Mouse (Mus musculus): Measurements from ENCODE around the gene Gm11549. TPM values are rescaled to one million over a fixed set of nuclear protein-coding genes. Genes with fewer than 3 reads are reported as not detected.

Gm11549 gene
- polyA plus RNA-seq, 1 experiment = 0.30 TPM

DNA sequence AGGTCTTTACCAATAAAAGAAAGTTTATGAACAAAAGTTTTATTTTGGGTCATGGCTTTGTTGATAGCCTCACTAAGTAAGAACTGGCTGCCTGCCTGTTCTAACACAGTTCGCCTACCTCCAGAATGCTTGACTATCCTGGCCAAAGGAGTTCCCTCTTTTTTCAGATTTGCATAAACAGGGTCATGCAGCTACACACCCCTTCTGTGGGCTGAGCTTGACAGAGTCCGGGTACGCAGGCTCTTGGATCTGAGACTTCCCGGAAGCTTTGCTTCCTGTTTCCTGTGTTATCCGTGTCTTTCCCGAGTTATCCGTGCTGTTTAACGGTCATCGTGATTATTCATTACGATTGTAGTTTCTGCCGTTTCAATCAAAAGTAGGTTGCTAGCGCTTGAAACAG, 14.4 kb upstream of the Gm11549 start:
- H3K36me3 ChIP-seq (ENCODE audit: control insufficient read depth, insufficient read depth, low read length) = no peaks in the 10 kb centered on the region
- no peak overlapping the region for H3K27ac ChIP-seq (ENCODE audit: control insufficient read depth, insufficient read depth, low read length)
- no peaks in the 10 kb centered on the region for H3K4me1 ChIP-seq (replicated peaks; ENCODE audit: control insufficient read depth, insufficient read depth, low read length)
- TF ChIP-seq POLR2A (IDR thresholded peaks at IDR 0.05; ENCODE audit: control insufficient read depth, extremely low read depth, insufficient read depth, low read length, poor library complexity) (no peak), CTCF (IDR thresholded peaks at IDR 0.05; ENCODE audit: borderline replicate concordance, control insufficient read depth, extremely low read depth, insufficient read depth, low read length, poor library complexity) (no peak)
- no peak overlapping the region for H3K4me3 ChIP-seq (ENCODE audit: control insufficient read depth, insufficient read depth, low read length)
- 80% methylated on average over 12 of the region's 12 CpGs for WGBS
- no peaks in the 10 kb centered on the region for H3K27me3 ChIP-seq (ENCODE audit: control insufficient read depth, insufficient read depth, low read length)
- DNase-seq = no peak

DNA sequence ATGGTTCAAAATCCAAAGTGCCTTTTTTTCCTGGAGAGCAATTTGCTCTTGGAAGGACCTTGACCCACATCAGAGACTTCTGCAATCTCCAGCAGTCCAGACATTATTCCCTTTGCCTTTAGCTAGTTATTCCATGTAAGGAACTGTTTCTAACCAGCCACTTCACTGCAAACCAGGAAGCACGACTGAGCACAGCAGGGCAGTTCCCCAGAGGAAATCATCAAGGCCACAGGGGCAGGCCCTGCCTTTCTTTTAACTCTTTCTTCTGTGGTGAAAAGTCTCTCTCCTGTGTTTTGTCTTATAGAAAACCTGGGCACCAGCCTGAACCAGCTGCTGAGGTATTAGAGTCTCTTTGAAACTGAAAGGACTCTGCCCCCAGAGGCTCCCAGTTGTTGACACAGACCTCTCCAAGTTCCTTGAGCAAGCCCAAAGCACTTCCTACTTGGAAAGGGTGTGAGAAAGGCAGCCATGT, 11.6 kb upstream of the Gm11549 start:
- H3K4me3 ChIP-seq (ENCODE audit: control insufficient read depth, insufficient read depth, low read length) = no peak overlapping the region
- no peak for DNase-seq
- no peaks in the 10 kb centered on the region for H3K36me3 ChIP-seq (ENCODE audit: control insufficient read depth, insufficient read depth, low read length)

GRCm38 (mm10) chr3:36532738-36533137, 11.1 kb upstream of the Gm11549 start:
- Histone ChIP-seq H3K36me3 (ENCODE audit: control insufficient read depth, insufficient read depth, low read length) (no peaks in the 10 kb centered on the region), H3K4me3 (ENCODE audit: control insufficient read depth, insufficient read depth, low read length) (no peak overlapping the region), H3K27me3 (ENCODE audit: control insufficient read depth, insufficient read depth, low read length) (no peaks in the 10 kb centered on the region; the same call in 1 of the 2 replicates), H3K4me1 (replicated peaks; ENCODE audit: control insufficient read depth, insufficient read depth, low read length) (no peaks in the 10 kb centered on the region), H3K27ac (ENCODE audit: control insufficient read depth, insufficient read depth, low read length) (no peak overlapping the region)
- no peak for TF ChIP-seq CTCF (IDR thresholded peaks at IDR 0.05; ENCODE audit: borderline replicate concordance, control insufficient read depth, extremely low read depth, insufficient read depth, low read length, poor library complexity)
- no peak for DNase-seq
- WGBS = 74% methylated on average over 7 of the region's 7 CpGs

More for the DNA sequence above, 11.6 kb upstream of the Gm11549 start:
- Histone ChIP-seq H3K27me3 (ENCODE audit: control insufficient read depth, insufficient read depth, low read length) (no peaks in the 10 kb centered on the region; the same call in 1 of the 2 replicates), H3K4me1 (replicated peaks; ENCODE audit: control insufficient read depth, insufficient read depth, low read length) (no peaks in the 10 kb centered on the region), H3K27ac (ENCODE audit: control insufficient read depth, insufficient read depth, low read length) (no peak overlapping the region)
- WGBS = 7% methylated on average over 1 of the region's 1 CpGs
- no peak for TF ChIP-seq POLR2A (IDR thresholded peaks at IDR 0.05; ENCODE audit: control insufficient read depth, extremely low read depth, insufficient read depth, low read length, poor library complexity)
- no peak for TF ChIP-seq CTCF (IDR thresholded peaks at IDR 0.05; ENCODE audit: borderline replicate concordance, control insufficient read depth, extremely low read depth, insufficient read depth, low read length, poor library complexity)

DNA sequence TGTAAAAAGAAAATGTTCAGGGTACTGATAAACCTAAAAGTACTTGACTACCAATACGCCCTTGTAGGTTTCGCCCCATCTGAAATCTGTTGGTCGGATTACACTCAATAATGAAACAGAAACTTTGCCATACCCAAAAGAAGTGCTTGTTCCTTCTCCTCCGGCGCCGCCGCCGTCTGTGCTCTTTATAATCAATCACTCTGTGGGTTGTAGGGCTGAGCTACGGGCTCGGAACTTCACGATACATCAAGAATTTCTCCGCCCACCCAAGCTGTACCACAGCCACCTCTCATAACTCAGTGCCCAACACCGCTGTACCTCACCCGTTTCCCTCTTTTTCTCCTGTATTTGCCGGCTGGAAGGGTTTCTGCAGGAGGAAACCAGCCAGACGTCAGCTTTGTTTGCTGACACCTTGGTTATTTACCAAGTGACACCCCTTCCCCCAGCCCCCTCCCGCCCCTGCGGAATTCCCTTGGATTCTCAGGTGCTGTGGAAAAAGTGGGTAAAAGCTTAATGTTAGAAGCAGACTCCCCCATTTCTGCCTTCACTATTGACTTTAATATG, 10.4 kb upstream of the Gm11549 start:
- TF ChIP-seq CTCF (IDR thresholded peaks at IDR 0.05; ENCODE audit: borderline replicate concordance, control insufficient read depth, extremely low read depth, insufficient read depth, low read length, poor library complexity) = no peak
- no peak for TF ChIP-seq POLR2A (IDR thresholded peaks at IDR 0.05; ENCODE audit: control insufficient read depth, extremely low read depth, insufficient read depth, low read length, poor library complexity)
- H3K27ac ChIP-seq (ENCODE audit: control insufficient read depth, insufficient read depth, low read length) = no peak overlapping the region
- H3K4me3 ChIP-seq (ENCODE audit: control insufficient read depth, insufficient read depth, low read length) = 0 out of 2 replicates have a peak overlapping the region, but pooled peaks have one; percentile 4
- WGBS = 5% methylated on average over 18 of the region's 18 CpGs
- no peaks in the 10 kb centered on the region for H3K36me3 ChIP-seq (ENCODE audit: control insufficient read depth, insufficient read depth, low read length)
- H3K4me1 ChIP-seq (replicated peaks; ENCODE audit: control insufficient read depth, insufficient read depth, low read length) = no peaks in the 10 kb centered on the region
- H3K27me3 ChIP-seq (ENCODE audit: control insufficient read depth, insufficient read depth, low read length) = no peaks in the 10 kb centered on the region; the same call in 1 of the 2 replicates
- no peak for DNase-seq

GRCm38 (mm10) chr3:36531242-36531641, 9.6 kb upstream of the Gm11549 start:
- H3K27ac ChIP-seq (ENCODE audit: control insufficient read depth, insufficient read depth, low read length) = no peak overlapping the region
- WGBS = 92% methylated on average over 2 of the region's 2 CpGs

GRCm38 (mm10) chr3:36530781-36531180, 9.2 kb upstream of the Gm11549 start:
- no peaks in the 10 kb centered on the region for H3K4me1 ChIP-seq (replicated peaks; ENCODE audit: control insufficient read depth, insufficient read depth, low read length)
- no peaks in the 10 kb centered on the region; the same call in 1 of the 2 replicates for H3K27me3 ChIP-seq (ENCODE audit: control insufficient read depth, insufficient read depth, low read length)
- DNase-seq = no peak
- no peaks in the 10 kb centered on the region for H3K36me3 ChIP-seq (ENCODE audit: control insufficient read depth, insufficient read depth, low read length)
- WGBS = 97% methylated on average over 5 of the region's 5 CpGs
- no peak overlapping the region for H3K4me3 ChIP-seq (ENCODE audit: control insufficient read depth, insufficient read depth, low read length)
- TF ChIP-seq CTCF (IDR thresholded peaks at IDR 0.05; ENCODE audit: borderline replicate concordance, control insufficient read depth, extremely low read depth, insufficient read depth, low read length, poor library complexity) (no peak), POLR2A (IDR thresholded peaks at IDR 0.05; ENCODE audit: control insufficient read depth, extremely low read depth, insufficient read depth, low read length, poor library complexity) (no peak)
- no peak overlapping the region for H3K27ac ChIP-seq (ENCODE audit: control insufficient read depth, insufficient read depth, low read length)

More at GRCm38 (mm10) chr3:36531242-36531641, 9.6 kb upstream of the Gm11549 start:
- H3K4me1 ChIP-seq (replicated peaks; ENCODE audit: control insufficient read depth, insufficient read depth, low read length) = no peaks in the 10 kb centered on the region
- DNase-seq = no peak
- H3K36me3 ChIP-seq (ENCODE audit: control insufficient read depth, insufficient read depth, low read length) = no peaks in the 10 kb centered on the region
- H3K27me3 ChIP-seq (ENCODE audit: control insufficient read depth, insufficient read depth, low read length) = no peaks in the 10 kb centered on the region; the same call in 1 of the 2 replicates
- no peak for TF ChIP-seq POLR2A (IDR thresholded peaks at IDR 0.05; ENCODE audit: control insufficient read depth, extremely low read depth, insufficient read depth, low read length, poor library complexity)
- no peak for TF ChIP-seq CTCF (IDR thresholded peaks at IDR 0.05; ENCODE audit: borderline replicate concordance, control insufficient read depth, extremely low read depth, insufficient read depth, low read length, poor library complexity)
- H3K4me3 ChIP-seq (ENCODE audit: control insufficient read depth, insufficient read depth, low read length) = no peak overlapping the region

Measured in thymus, adult 2 months (tissue).